Mouse (Mus musculus) neural tube, embryonic 15.5 days (tissue): ENCODE data around the gene 4931406P16Rik. TPM values are rescaled to one million over a fixed set of nuclear protein-coding genes. Genes with fewer than 3 reads are reported as not detected.

Experiments used
- ATAC-seq: fragments of 200-750 bp; cut with Nextera tagmentation; 2 replicates; pipeline ENCODE4 v1.8.0; 2017; ENCODE audit warnings: mild to moderate bottlenecking, moderate TSS enrichment, moderate library complexity; ENCODE audit not compliant: low FRiP score
- H3K27ac ChIP-seq: fragments of 300-500 bp; sonication (generic); replicated peaks from 2 replicates; pipeline ENCODE4 v1.5.1; 2015; ENCODE audit warnings: mild to moderate bottlenecking, inconsistent platforms
- H3K27me3 ChIP-seq: fragments of 300-500 bp; sonication (generic); replicated peaks from 2 replicates; pipeline ENCODE4 v1.6.1; 2015; ENCODE audit warnings: inconsistent platforms
- H3K36me3 ChIP-seq: fragments of 300-500 bp; sonication (generic); 2 replicates; pipeline ENCODE4 v1.6.1; 2015; ENCODE audit warnings: inconsistent platforms
- H3K4me1 ChIP-seq: fragments of 300-500 bp; sonication (generic); 2 replicates; pipeline ENCODE4 v1.6.1; 2015; ENCODE audit warnings: inconsistent platforms
- H3K4me2 ChIP-seq: fragments of 300-500 bp; sonication (generic); 2 replicates; pipeline ENCODE4 v1.6.1; 2015; ENCODE audit warnings: inconsistent platforms, mild to moderate bottlenecking, moderate library complexity
- H3K4me3 ChIP-seq: fragments of 300-500 bp; sonication (generic); replicated peaks from 2 replicates; pipeline ENCODE4 v1.5.1; 2015; ENCODE audit warnings: mild to moderate bottlenecking, inconsistent platforms
- H3K9ac ChIP-seq: fragments of 300-500 bp; sonication (generic); replicated peaks from 2 replicates; pipeline ENCODE4 v1.6.1; 2015; ENCODE audit warnings: mild to moderate bottlenecking, inconsistent platforms
- H3K9me3 ChIP-seq: fragments of 300-500 bp; sonication (generic); replicated peaks from 2 replicates; pipeline ENCODE4 v1.6.1; 2016; ENCODE audit warnings: inconsistent platforms
- WGBS: fragments of 180-500 bp; shearing (Covaris S2); methylation state at CpG from one replicate; pipeline ENCODE4 v1.1.7; 2015; ENCODE audit warnings: mixed read lengths; 5-methylcytosine and 5-hydroxymethylcytosine counted together
- polyA plus RNA-seq: library from polyadenylated mRNA; unstranded; fragments of >200 nt; fragmentation: Nextera tagmentation; extraction: Ambion mirVana; gene quantifications from 2 replicates; pipeline ENCODE4 v1.2.1, GENCODE M21; 2015

The 4931406P16Rik gene
- polyA plus RNA-seq, 1 experiment from 2014 or later, result 30.1 TPM

- Histone ChIP-seq H3K4me1 (peaks cover 18% of the 10 kb centered on the region), H3K4me2 (no peak overlapping the region), H3K27ac (no peak overlapping the region), H3K9me3 (no peaks in the 10 kb centered on the region), H3K4me3 (no peak overlapping the region), H3K36me3 (no peaks in the 10 kb centered on the region), H3K27me3 (no peaks in the 10 kb centered on the region), H3K9ac (no peak overlapping the region)
- WGBS, result 75% methylated on average over 5 of the region's 5 CpGs
- no peak for ATAC-seq
These were observed 4.8 kb downstream of the 4931406P16Rik start for GRCm38 (mm10) chr7:34308586-34308985.

GRCm38 (mm10) chr7:34305454-34305853, 7.9 kb downstream of the 4931406P16Rik start:
- Histone ChIP-seq H3K4me1 (peaks cover 5% of the 10 kb centered on the region; the same call in 1 of the 2 replicates), H3K4me3 (no peak overlapping the region), H3K27ac (no peak overlapping the region), H3K4me2 (no peak overlapping the region), H3K27me3 (no peaks in the 10 kb centered on the region), H3K9me3 (no peaks in the 10 kb centered on the region), H3K36me3 (peaks cover 3% of the 10 kb centered on the region; the same call in 1 of the 2 replicates), H3K9ac (no peak overlapping the region)
- WGBS, result 60% methylated on average over 4 of the region's 4 CpGs
- no peak for ATAC-seq

GRCm38 (mm10) chr7:34302651-34303050, 10.7 kb downstream of the 4931406P16Rik start:
- Histone ChIP-seq H3K27ac (no peak overlapping the region), H3K4me2 (no peak overlapping the region), H3K36me3 (peaks cover 3% of the 10 kb centered on the region; the same call in 1 of the 2 replicates), H3K27me3 (no peaks in the 10 kb centered on the region), H3K4me3 (no peak overlapping the region), H3K9me3 (no peaks in the 10 kb centered on the region), H3K9ac (no peak overlapping the region), H3K4me1 (0 out of 2 replicates have a peak, but pooled peaks cover 5% of the 10 kb centered on the region)
- no peak for ATAC-seq
- WGBS, result 91% methylated on average over 1 of the region's 1 CpGs

- no peak overlapping the region for H3K27ac ChIP-seq
- H3K4me2 ChIP-seq, result no peak overlapping the region
- H3K9ac ChIP-seq, result no peak overlapping the region
- H3K36me3 ChIP-seq, result peaks cover 3% of the 10 kb centered on the region; the same call in 1 of the 2 replicates
- H3K9me3 ChIP-seq, result no peaks in the 10 kb centered on the region
- no peaks in the 10 kb centered on the region for H3K27me3 ChIP-seq
- 0 out of 2 replicates have a peak, but pooled peaks cover 5% of the 10 kb centered on the region for H3K4me1 ChIP-seq
- ATAC-seq, result no peak
- 90% methylated on average over 3 of the region's 3 CpGs for WGBS
- H3K4me3 ChIP-seq, result no peak overlapping the region
These were observed 11.4 kb downstream of the 4931406P16Rik start for GRCm38 (mm10) chr7:34301952-34302351.

DNA sequence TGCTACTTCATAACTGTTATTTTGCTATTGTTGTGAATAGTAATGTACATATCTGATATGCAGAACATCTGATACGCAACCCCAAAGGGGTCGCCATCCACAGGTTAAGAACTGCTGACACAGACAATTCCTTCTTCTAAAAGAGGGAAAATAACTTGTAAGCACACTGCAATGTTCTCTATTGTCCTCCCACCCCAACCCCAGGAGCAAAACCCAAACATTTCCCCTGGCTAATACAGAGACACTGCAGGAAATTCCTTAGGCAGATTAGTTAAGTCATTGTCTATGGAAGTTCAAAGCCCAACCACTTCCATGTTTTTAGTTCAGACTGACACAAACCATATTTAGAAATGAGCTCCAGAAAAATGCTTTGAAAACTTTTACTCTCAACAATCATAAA, 14.5 kb downstream of the 4931406P16Rik start:
- Histone ChIP-seq H3K9ac (no peak overlapping the region), H3K4me3 (no peak overlapping the region), H3K36me3 (peaks cover 3% of the 10 kb centered on the region; the same call in 1 of the 2 replicates), H3K27ac (no peak overlapping the region), H3K4me2 (no peak overlapping the region), H3K27me3 (no peaks in the 10 kb centered on the region), H3K4me1 (no peaks in the 10 kb centered on the region), H3K9me3 (no peaks in the 10 kb centered on the region)
- 88% methylated on average over 2 of the region's 2 CpGs for WGBS
- no peak for ATAC-seq

DNA sequence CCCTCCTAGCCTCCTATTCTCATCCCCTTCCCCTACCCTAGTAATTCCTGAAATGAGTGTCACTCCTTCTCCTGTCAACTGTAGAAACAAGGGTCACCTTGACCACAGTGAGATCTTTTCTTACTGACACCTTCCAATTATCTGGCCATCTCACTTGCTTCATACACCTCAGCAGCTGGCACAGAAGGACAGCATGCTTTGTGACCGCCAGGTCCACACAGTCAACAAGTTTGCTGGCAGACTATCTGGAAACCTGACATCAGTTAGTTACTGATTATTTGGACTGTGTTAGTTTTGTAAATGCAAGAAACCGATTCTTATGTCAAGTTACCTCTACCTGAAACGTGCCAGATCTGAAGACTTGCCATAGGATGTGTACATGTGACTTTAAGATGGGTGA, 17.2 kb downstream of the 4931406P16Rik start:
- ATAC-seq, result no peak

GRCm38 (mm10) chr7:34292633-34293032, 20.7 kb downstream of the 4931406P16Rik start:
- no peak for ATAC-seq
- Histone ChIP-seq H3K9me3 (no peaks in the 10 kb centered on the region), H3K9ac (no peak overlapping the region), H3K4me2 (no peak overlapping the region), H3K27ac (no peak overlapping the region), H3K27me3 (no peaks in the 10 kb centered on the region), H3K4me1 (no peaks in the 10 kb centered on the region), H3K36me3 (no peaks in the 10 kb centered on the region), H3K4me3 (no peak overlapping the region)
- 97% methylated on average over 2 of the region's 2 CpGs for WGBS

More for the DNA sequence above, 17.2 kb downstream of the 4931406P16Rik start:
- Histone ChIP-seq H3K4me3 (no peak overlapping the region), H3K9me3 (no peaks in the 10 kb centered on the region), H3K9ac (no peak overlapping the region), H3K27ac (no peak overlapping the region), H3K36me3 (no peaks in the 10 kb centered on the region), H3K4me2 (no peak overlapping the region), H3K4me1 (no peaks in the 10 kb centered on the region), H3K27me3 (no peaks in the 10 kb centered on the region)
- 93% methylated on average over 3 of the region's 3 CpGs for WGBS

DNA sequence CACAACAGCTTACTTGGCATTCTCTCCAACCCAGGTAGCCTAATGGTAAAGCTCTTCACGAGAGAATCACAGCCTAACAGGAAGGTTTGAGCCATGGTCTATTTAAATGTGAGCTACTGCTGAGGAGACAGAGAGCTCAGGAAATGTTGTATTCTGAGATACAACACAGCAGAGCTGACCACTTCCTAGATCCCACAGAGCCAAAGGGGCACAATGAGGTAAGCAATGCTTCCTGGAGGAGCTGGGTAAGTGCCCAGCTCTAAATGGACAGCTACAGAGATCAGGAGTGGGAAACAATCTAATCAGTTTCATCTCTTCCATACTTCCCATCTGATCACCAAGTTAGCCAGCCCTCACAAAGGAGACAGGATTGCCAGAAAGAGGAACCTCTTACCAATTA, 22.1 kb downstream of the 4931406P16Rik start:
- Histone ChIP-seq H3K4me3 (no peak overlapping the region), H3K27ac (peak overlapping the region; percentile 30; the same call in 1 of the 2 replicates), H3K4me2 (no peak overlapping the region), H3K27me3 (no peaks in the 10 kb centered on the region), H3K9ac (no peak overlapping the region), H3K36me3 (no peaks in the 10 kb centered on the region), H3K9me3 (no peaks in the 10 kb centered on the region), H3K4me1 (no peaks in the 10 kb centered on the region)
- ATAC-seq, result no peak
- WGBS, result 89% methylated on average over 1 of the region's 1 CpGs

- ATAC-seq, result no peak
These were observed 22.8 kb downstream of the 4931406P16Rik start for GRCm38 (mm10) chr7:34290450-34291151.

DNA sequence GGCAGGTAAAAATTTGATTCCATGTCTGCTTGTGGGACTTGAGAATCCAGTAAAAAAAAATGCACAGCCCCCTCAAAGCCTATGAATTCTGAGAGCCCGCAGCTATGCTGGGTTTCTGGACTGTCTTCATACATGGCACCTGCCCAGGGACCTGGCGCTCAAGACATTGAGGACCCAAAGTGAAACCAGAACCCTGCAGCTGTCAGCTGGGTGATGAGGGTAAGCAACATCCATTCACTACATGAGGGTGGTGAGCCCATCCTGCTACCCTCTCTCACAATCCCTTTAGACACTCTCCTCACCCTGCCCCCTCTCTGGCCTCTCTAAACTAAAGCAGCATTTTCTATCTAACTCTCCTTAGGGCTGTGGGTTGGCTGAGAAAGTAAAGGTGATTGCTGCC, 35.7 kb downstream of the 4931406P16Rik start:
- Histone ChIP-seq H3K36me3 (no peaks in the 10 kb centered on the region), H3K4me1 (no peaks in the 10 kb centered on the region), H3K27ac (no peak overlapping the region), H3K4me2 (no peak overlapping the region), H3K27me3 (no peaks in the 10 kb centered on the region), H3K9ac (no peak overlapping the region), H3K9me3 (no peaks in the 10 kb centered on the region), H3K4me3 (no peak overlapping the region)
- ATAC-seq, result no peak
- 100% methylated on average over 2 of the region's 2 CpGs for WGBS

More at GRCm38 (mm10) chr7:34290450-34291151, 22.8 kb downstream of the 4931406P16Rik start:
- Histone ChIP-seq H3K9ac (no peak overlapping the region), H3K4me1 (no peaks in the 10 kb centered on the region), H3K4me3 (no peak overlapping the region), H3K4me2 (no peak overlapping the region), H3K27ac (peak overlapping the region; percentile 30; the same call in 1 of the 2 replicates), H3K36me3 (0 out of 2 replicates have a peak, but pooled peaks cover 2% of the 10 kb centered on the region), H3K27me3 (no peaks in the 10 kb centered on the region), H3K9me3 (no peaks in the 10 kb centered on the region)

- Histone ChIP-seq H3K9me3 (no peaks in the 10 kb centered on the region), H3K27ac (no peak overlapping the region), H3K27me3 (no peaks in the 10 kb centered on the region), H3K36me3 (no peaks in the 10 kb centered on the region), H3K4me1 (no peaks in the 10 kb centered on the region), H3K4me3 (no peak overlapping the region), H3K9ac (no peak overlapping the region), H3K4me2 (no peak overlapping the region)
- 95% methylated on average over 3 of the region's 3 CpGs for WGBS
- ATAC-seq, result no peak
These were observed 37.3 kb downstream of the 4931406P16Rik start for GRCm38 (mm10) chr7:34276066-34276465.

- 71% methylated on average over 4 of the region's 4 CpGs for WGBS
- H3K27ac ChIP-seq, result no peak overlapping the region
- no peaks in the 10 kb centered on the region for H3K36me3 ChIP-seq
- H3K4me1 ChIP-seq, result no peaks in the 10 kb centered on the region
- no peak for ATAC-seq
- no peak overlapping the region for H3K4me2 ChIP-seq
- H3K4me3 ChIP-seq, result no peak overlapping the region
- no peak overlapping the region for H3K9ac ChIP-seq
- H3K9me3 ChIP-seq, result no peaks in the 10 kb centered on the region
- no peaks in the 10 kb centered on the region for H3K27me3 ChIP-seq
These were observed 40.9 kb downstream of the 4931406P16Rik start for GRCm38 (mm10) chr7:34272465-34272864.
